Mouse (Mus musculus): ENCODE measurements around the gene Fbxl8.
"Not testable (repeated sequence)": the region's sequence is repeated elsewhere in the genome, so short reads cannot be mapped to it uniquely, and the experiment has no call there.

DNA sequence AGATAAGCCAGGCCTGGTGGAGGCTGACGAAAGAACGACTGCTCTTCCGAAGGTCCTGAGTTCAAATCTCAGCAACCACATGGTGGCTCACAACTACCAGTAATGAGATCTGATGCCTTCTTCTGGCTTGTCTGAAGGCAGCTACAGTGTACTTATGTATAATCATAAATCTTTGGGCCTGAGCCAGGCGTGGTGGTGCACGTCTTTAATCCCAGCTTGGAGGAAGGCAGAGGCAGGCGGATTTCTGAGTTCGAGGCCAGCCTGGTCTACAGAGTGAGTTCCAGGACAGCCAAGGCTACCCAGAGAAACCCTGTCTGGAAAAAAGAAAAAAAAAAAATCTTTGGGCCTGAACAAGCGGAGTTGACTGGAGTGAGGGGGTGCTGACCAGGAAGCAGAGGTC lies 26.9 kb downstream of the Fbxl8 start:
- not testable (repeated sequence) for TF ChIP-seq GATA1, TAL1 (IDR thresholded peaks at IDR 0.05; ENCODE audit: low read length)

Data from erythroblast, embryonic 14.5 days (primary cell).